Mouse (Mus musculus): ENCODE results near the gene Metrnl.
"Not testable (repeated sequence)": the region's sequence is repeated elsewhere in the genome, so short reads cannot be mapped to it uniquely, and the experiment has no call there.

Metrnl gene

DNA sequence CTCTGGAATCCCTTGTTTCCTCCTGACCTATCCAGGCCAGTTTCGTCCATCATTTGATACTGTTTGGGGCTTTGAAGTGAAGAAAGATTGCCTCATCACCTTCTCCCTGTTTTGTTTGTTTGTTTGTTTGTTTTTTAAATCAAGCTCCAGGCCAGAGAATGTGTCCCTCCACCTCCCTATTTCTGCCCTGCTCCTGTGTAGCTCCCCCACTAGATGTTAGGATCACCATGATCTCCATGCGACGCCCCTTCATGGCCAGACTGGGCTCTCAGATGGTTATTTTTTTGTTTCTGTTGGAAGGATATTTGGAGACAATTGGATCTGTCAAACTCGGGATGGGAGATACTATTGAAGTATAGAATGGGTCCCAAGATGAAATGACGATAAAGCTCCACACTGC, at the start of gene Metrnl:
Gene Metrnl, plus strand, starts transcription at position 301 of the 400 bp plus-strand sequence.
- no peak for DNase-seq (ENCODE audit: low spot score)

DNA sequence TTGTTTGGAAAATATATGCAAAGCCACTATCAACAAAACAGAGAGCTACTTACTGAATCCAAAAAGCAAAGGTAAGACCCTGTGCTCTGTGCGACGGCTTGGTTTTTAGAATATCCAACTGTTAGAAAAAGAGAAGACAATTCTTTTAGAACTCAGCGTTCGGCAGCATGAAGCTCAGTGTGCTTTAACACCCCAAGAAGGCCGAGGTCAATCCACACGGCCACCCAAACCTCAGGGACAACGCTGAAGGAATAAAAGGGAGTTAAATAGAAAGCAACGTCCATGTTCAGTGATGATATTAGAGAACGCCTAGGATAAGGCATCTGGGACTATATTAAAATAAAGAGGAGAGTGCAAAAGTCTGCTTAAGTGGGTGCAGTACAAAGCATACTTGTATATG, 49.8 kb upstream of the Metrnl start:
- DNase-seq (ENCODE audit: low spot score) = no peak

DNA sequence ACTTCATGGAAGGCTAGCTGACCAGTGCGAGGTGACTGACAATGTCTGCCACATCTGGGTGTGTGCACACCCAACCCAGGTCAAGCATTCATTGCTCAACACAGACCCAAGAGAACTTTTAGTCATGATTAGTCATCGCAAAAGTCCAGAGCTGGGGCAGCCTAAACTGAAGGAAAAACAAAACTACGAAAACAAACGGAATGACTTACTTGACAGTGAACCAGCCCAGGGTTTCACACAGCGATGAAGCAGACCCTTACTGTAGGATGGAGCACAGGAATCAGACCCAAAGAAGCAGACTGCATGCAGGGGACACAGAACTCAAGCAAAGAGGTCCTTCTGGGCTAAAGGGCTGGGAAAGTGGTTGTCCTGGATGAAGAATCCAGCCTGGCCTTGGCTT, 49.4 kb upstream of the Metrnl start:
- no peak for DNase-seq (ENCODE audit: low spot score)

DNA sequence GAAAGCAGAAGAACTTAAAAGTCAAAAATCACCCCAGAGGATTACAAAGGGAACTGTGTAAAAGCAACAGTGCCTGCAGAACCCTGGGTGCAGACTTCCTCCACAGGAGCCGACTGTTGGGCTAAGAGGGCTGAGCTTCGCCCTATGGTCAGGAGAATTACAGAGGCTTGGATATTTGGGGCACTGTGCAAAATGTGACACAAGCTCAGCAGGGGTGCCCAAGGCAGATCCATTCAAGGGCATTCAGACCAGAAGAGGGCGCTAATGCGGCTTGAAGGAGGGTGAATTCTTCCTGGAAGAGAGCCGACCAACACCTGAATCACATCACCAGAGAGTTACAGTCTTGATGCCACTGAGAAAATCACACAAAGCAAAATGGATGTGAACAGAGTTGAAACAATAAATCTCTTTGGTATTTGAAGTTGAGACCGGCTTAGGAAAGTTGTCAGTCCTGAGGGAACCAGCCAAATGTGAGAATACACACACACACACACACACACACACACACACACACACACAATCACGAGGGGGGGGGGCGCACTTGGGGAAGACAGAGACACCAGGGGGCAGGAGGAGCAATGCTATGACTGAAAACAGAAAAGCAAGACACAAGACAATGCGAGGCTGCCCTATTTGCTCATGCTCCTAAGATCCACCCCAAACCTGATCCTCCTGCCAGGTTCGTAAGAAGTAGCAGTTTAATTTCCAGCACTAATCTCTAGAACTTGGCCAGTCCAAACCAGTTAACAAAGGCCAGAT, 48.6 kb upstream of the Metrnl start:
- peak; percentile 75 for DNase-seq (ENCODE audit: low spot score)

DNA sequence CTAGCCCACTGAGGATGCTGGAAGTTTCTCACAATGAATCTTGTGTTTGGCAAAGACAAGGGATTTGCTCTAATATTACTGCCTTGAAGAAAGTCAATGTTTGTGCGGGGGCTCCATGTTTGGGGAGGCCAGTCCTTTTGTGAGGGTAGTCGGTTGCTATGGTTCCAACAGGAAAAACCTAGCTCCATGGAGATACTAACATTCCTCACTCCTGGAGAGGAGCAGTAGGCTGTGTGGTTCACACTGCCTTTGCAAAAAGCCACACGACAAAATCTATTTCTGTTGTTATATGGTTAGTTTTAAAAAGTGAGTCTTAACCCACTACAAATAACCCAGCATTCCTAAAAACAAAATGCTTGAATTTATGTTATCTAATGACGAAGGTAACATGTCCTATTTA, 47.7 kb upstream of the Metrnl start:
- DNase-seq (ENCODE audit: low spot score) = no peak

DNA sequence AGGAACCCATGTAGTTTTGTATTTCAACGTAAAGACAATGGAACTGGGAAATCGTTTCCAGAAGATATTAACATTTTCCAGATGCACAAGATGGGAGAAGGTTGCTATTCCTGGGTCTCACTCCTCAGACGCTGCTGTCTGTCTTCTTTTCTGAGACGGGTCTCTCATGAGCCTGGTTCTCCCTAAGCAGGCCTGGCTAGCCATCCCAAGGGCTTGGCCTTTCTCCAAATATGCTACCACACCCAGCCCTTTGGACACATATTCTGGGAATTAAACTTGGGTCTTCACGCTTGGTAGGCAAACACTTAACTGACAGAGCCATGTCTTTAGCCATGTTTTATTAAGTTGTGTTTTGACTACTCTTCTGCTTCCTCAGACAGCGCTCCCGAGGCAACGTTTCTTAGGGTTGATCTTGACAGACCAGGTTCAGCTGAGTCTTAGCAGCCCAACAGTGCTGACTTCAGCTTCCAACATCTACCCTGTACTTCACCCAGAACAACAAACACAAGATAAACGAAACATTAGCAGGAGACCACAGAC, 46.9 kb upstream of the Metrnl start:
- DNase-seq (ENCODE audit: low spot score) = peak; percentile 18

DNA sequence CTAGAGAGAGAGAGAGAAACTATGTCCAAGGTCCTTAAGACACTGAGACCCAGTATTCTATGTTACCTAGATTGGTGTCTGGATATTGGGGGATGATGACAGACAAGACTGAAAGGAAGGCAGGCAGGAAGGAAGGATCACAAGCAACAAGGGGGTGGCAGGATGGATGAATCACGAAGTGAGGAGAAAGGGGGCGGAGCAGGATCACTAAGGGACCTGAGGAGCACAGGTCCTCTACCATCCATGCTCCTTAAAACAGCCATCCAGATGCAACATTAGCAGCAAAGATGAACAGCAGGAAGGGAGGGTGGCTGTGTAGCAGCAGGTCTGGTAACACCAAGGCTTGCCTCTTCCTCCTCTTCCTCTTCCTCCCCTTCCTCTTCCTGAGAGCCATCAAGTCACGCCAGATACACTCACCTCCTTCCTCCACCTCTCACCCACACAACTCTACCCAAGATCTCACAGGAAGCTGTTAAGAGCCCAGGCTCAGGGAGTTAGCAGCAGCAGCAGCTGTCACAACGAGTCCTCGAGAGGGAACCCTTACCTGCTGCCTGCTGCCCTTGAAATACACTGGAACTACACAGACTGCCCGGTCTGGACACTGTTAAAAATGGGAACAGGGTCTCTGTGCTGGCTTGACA, 46.1 kb upstream of the Metrnl start:
- no peak for DNase-seq (ENCODE audit: low spot score)

DNA sequence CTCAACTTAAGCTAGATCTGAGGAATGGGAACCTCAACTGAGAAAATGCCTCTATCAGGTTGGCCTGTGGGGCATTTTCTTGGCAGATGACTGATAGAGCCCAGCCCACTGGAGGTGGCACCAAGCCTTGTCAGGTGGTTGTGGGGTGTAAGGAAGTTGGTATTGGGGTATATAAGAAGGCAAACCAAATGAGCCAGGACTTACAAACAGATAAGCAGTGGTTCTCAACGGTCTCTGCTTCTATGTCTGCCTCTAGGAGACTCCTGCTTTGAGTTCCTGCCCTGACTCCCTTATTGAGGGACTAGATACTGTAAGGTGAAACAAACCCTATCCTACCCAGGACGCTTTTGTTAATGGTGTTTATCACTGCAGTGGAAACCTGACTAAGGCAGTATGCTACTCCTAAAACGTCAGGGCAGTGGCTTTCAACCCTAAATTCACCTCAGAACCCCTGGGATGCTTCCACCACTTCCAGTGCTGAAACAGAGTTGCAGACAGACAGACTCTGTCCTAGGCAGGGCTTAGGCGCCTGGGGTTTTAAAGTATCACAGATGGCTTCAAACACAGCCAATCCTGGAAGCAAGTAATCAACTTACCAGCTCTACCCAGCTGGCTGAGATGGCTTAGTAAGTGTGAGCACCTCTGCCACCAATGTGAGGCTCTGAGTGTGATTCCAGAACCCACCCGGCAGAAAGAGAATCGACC, 45.4 kb upstream of the Metrnl start:
- no peak for DNase-seq (ENCODE audit: low spot score)

DNA sequence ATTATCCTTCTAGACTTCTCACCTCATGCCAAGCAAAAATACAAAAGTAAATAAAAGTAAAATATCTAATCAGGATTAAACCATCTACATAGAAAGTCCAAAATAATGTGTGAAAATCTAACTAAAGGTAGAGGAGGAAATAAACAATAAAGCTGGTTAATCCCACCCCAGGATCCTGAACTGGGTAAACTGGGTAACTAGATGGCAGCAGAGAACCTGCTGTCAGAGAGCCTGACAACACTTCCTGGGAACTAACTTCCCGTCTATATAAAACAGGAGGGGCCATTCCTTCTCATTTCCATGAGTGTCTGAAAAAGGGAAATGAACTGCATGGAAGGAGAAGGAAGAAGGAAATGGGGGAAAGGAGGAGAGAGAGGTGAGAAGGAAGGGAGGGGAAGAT, 43.2 kb upstream of the Metrnl start:
- no peak for DNase-seq (ENCODE audit: low spot score)

DNA sequence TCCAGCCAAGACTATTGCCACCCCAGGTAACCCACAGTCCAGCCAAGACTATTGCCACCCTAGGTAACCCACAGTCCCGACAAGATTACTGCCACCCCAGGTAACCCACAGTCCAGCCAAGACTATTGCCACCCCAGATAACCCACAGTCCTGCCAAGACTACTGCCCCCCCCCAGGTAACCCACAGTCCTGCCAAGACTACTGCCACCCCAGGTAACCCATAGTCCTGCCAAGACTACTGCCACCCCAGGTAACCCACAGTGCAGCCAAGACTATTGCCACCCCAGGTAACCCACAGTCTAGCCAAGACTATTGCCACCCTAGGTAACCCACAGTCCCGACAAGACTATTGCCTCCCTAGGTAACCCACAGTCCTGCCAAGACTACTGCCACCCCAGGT, 40.7 kb upstream of the Metrnl start:
- DNase-seq (ENCODE audit: low spot score) = not testable (repeated sequence)

DNA sequence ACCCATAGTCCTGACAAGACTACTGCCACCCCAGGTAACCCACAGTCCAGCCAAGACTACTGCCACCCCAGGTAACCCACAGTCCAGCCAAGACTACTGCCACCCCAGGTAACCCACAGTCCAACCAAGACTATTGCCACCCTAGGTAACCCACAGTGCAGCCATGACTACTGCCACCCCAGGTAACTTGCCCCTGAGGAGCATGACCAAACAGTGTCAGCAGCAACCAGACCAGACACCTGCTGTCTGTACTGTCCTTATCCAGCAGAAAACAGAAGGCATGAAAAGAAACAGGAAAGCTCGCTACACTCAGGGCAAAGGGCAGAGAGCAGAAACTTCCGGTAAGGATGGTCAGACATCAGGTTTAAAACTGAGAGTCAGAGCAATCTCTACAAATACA, 40.2 kb upstream of the Metrnl start:
- no peak for DNase-seq (ENCODE audit: low spot score)

DNA sequence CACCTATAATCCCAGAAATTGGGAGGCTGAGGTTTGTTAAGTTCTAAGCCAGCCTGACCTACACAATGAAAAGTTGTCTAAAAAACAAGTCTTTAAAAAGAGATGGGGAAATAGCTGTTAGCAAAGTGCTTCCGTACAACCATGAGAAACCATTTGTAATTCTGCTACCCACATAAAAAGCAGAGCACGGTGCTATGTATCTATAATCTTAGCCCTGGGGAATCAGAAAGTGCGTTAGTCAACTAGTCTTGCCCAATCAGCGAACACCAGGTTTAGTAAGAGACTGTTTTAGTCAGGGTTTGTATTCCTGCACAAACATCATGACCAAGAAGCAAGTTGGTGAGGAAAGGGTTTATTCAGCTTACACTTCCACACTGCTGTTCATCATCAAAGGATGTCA, 33.8 kb upstream of the Metrnl start:
- DNase-seq (ENCODE audit: low spot score) = no peak

DNA sequence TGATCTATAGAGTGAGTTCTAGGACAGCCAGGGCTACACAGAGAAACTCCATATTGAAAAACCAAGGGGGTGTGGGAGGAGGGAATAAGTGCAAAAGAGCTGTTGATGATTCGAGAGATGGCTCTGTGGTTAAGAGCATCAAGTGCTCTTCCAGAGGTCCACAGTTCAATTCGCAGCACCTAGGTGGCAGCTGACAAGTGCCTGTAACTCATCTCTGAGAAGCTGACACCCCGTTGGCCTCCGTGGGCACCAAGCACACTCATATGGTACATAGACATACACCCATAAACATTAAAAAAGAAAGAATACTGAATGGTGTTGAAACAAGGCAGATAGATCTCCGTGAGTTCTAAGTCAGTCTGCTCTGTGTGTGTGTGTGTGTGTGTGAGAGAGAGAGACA, 32.6 kb upstream of the Metrnl start:
- no peak for DNase-seq (ENCODE audit: low spot score)

DNA sequence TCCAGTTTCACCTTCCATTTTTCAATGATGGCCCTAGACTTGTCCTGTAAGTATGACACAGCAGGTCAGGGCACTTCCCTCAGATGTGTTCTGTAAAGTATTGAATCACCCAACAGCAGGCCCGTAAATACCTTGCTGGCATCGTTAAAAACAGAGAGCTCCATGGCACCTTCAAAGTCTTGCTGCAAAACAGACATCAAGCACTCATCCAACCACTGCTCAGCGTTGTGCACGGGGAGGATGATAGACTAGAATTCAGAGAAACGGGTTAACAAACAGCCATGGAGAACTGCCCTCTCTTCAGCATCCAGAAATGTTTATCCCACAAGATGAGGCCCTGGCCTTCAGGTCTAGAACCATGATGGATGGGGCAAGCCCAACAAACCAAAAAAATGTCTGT, 30.4 kb upstream of the Metrnl start:
- no peak for DNase-seq (ENCODE audit: low spot score)

DNA sequence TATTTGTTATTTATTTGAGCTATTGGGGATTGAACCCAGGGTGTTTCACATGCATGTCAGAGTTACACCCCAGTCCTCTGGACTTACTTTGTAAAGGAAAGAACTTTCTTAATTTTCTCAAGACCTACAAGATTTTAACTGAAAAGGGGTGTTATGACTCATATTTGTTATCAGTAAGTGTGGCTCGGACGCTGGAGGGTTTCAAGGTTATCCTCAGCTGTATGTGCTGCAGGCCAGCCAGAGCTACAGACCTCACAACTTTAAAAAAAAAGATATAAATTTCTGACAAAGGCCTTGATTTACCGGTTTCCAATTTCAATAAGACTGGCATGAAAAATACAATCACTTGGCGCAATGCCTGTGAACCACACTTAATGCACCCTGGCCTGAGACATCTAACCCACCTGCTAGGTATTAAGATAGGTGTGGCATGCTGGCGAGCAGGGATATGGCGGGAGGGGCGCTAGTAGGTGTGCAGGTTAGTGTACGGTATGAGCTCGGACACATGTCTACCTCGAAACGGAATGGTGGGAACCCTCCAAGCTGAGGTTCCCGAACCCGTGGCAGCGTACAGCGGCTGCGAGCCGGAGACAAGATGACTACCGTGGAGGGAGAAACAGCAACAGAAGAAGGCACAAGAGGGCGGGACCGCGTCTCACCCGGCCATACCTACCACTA, 28.9 kb upstream of the Metrnl start:
- no peak for DNase-seq (ENCODE audit: low spot score)

DNA sequence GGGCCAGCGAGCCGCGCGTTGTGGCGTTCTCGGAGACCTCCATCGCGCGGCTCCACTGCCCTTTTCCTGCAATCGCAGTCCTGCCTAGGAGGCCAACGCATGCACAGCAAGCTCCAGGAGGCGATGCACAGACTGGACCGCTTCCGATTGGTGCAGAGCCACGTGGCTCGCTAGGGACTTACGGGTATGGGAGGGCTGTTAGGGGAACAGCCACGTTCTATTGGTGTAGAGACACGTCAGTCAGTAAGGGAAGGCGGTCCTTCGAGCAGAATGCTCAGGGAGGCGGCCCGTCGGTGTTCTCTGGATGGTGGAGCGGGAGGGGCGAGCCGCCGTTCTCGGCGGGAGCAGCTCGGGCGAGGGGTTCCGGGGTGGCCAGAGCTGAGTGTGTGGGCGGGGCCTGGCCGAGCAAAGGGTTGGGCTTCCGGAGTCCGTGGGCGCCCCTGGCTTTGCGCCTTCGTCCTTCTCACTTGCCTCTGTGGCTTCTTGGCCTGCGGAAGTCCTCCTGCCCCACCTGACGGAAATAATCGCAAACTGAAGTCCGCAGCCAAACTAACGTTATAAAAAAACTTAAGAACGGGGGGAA, 28.3 kb upstream of the Metrnl start, which contains the start of gene B3gntl1:
Gene B3gntl1, minus strand, starts transcription at position 164 of the 583 bp plus-strand sequence.
- peak; percentile 99 for DNase-seq (ENCODE audit: low spot score)

DNA sequence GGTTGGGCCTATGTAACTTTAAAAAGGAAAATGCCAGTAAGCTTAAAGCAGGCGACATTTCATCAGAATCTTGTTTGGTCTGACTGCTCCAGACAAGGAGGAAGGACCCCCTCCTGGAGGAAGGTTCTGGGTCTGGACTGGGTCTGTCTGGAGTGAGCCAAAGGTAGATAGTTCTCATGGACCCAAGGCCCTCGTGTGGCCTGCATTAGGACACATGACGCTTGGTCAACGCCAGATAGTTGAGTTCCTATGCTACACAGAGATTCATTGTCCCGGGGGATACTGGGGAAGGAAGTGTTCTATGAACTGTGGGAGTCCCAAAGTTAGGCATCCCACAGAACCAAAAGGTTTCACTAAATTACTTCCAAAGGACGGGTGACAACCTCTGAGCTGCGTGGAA, 27.7 kb upstream of the Metrnl start:
- no peak for DNase-seq (ENCODE audit: low spot score)

DNA sequence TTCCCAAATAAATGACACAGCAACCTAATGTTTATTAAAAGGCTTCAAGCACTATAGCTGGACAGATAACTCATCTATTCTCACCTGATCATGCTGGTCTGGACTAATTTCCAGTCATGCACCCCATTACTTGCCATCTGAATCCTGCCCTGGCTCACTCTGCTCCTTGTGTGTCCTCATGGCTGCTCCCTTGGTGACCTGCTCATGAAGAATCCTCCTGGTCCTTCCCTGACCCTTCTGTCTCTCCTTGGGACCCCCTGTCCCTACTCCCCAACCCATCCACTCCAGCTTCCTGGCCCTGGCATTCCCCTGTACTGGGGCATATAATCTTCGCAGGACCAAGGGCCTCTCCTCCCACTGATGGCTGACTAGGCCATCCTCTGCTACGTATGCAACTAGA, 24.5 kb upstream of the Metrnl start:
- no peak for DNase-seq (ENCODE audit: low spot score)

DNA sequence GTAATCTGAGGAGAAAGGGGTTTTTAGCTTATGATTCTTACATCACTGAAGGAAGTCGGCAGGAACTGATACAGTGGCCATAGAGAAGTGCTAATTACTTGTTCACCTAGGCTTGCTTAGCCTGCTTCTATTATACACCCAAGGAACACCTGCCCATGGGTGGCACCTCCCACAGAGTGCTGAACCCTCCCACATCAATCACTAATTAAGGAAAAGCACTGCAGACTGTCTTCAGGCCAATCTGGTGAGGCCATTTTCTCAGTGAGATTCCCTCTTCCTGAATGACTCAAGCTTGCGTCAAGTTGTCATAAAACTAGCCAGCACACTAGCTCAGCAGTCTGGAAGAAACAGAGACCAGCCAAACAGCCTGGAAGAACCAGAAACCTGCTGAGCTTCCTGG, 21.8 kb upstream of the Metrnl start:
- DNase-seq (ENCODE audit: low spot score) = no peak

DNA sequence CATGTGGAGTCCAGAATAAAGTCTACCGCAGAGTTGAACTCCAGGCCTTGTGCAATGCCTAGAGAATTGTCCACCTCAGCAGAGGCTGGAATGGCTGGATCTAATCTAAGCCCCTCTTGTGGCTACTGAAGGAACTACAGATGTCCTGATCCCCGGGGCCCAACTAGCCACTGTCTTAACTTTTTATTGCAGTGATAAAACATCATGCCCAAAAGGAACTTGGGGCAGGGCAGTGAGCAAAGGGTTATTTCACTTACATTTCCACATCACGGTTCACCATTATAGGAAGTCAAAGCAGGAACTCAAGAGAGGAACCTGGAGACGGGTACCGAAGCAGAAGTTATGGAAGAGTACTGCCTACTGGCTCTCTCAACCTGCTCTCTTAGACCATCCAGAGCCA, 20.6 kb upstream of the Metrnl start:
- peak; percentile 51 for DNase-seq (ENCODE audit: low spot score)

DNA sequence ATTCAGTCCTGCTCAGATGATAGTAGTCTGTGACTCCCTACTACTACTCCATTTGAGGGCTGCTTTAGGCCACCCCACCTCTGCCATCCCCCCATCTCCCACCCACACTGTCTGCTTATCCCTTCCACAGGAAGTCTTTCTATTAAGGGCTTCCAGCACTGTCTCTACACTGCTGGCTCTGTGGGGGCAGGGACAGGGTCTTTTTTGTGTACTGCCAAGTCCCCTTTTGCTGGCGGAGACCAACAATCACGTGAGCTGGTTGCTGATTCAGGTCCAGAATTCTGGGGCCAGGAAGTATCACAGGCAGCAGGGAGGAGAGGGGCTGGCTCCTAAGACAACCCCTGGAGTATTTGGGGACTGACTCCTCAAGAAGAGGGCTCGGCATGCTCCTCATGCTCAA, 18.1 kb upstream of the Metrnl start:
- no peak for DNase-seq (ENCODE audit: low spot score)

DNA sequence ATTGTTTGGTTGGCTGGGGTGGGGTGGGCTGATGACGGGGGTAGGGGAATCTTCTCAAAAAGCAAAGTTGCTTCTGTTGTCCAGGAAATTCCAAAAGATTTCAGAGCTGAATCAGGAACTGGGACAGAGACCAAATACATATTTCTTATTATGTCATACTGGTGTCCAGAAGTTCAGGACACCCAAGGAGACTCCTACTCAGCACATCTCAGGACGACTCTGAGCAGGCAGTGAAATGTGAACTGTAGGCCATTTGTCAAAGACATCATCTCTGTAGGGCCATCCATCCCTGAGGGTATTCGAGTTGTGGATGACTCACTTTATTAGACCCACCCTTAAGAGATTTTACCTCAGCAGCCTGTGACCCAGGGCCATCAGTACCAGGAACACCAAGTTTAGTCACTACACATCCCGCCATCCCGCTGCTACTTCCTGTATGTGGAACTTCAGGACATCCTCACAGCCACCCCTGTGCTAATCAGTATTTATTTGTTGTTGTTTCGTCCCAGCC, 15.8 kb upstream of the Metrnl start:
- no peak for DNase-seq (ENCODE audit: low spot score)
